Comparison of ENCODE assay signal across 17 mouse cellular contexts in genomic region chr2:60839498-60839897, GRCm38 (mm10).
"Had no signal": no experiment of that assay in that cellular context is flagged by ENCODE, and none has a peak within 500 bp of the region (broad histone marks: within the 10 kb centered on the region; RNA-seq: fewer than 3 reads in every experiment).

No protein-coding gene starts in this region.

- H3K9me3 ChIP-seq: kidney, embryonic 15.5 days; liver, embryonic 13.5 days; megakaryocyte, embryonic 14.5 days; midbrain, embryonic 10.5 days; neural tube, embryonic 12.5 days; neural tube, embryonic 15.5 days had no signal

- H3K9ac ChIP-seq: kidney, embryonic 15.5 days; liver, embryonic 13.5 days; lung, embryonic 14.5 days; neural tube, embryonic 12.5 days; neural tube, embryonic 15.5 days had no signal

- H3K27me3 ChIP-seq: kidney, embryonic 15.5 days; liver, embryonic 13.5 days; megakaryocyte, embryonic 14.5 days; neural tube, embryonic 12.5 days; neural tube, embryonic 15.5 days had no signal

- H3K27ac ChIP-seq: kidney, embryonic 15.5 days; left cerebral cortex, adult 2 months; liver, embryonic 13.5 days; midbrain, embryonic 10.5 days; neural tube, embryonic 12.5 days; neural tube, embryonic 15.5 days; stomach, postnatal 0 days had no signal

- H3K4me3 ChIP-seq: kidney, embryonic 15.5 days; left cerebral cortex, adult 2 months; liver, embryonic 13.5 days; megakaryocyte, embryonic 14.5 days; midbrain, embryonic 10.5 days; neural tube, embryonic 12.5 days; neural tube, embryonic 15.5 days had no signal

- DNase-seq: layer of hippocampus, postnatal 36 days; liver, embryonic 13.5 days; midbrain, embryonic 14.5 days; right cerebral cortex, adult 18-20 months; right cerebral cortex, postnatal 14 days; right cerebral cortex, postnatal 4 days; thymus, adult 2 months; thymus, postnatal 14 days; thymus, postnatal 4 days had no signal

- H3K36me3 ChIP-seq: midbrain, embryonic 10.5 days; neural tube, embryonic 12.5 days; neural tube, embryonic 15.5 days had no signal

- H3K4me2 ChIP-seq: kidney, embryonic 15.5 days; liver, embryonic 13.5 days; lung, embryonic 14.5 days; neural tube, embryonic 12.5 days; neural tube, embryonic 15.5 days had no signal
